Mouse (Mus musculus) embryonic facial prominence, embryonic 15.5 days (tissue): Measurements from ENCODE around the gene Slc4a10. TPM values are rescaled to one million over a fixed set of nuclear protein-coding genes. Genes with fewer than 3 reads are reported as not detected.

Experiments used
- ATAC-seq: fragments of 200-750 bp; cut with Nextera tagmentation; 2 replicates; pipeline ENCODE4 v1.8.0; 2017; ENCODE audit warnings: low read depth, moderate TSS enrichment; ENCODE audit not compliant: insufficient number of reproducible peaks, low FRiP score, low TSS enrichment
- H3K27ac ChIP-seq: fragments of 300-500 bp; sonication (generic); replicated peaks from 2 replicates; pipeline ENCODE4 v1.5.1; 2015; ENCODE audit warnings: mild to moderate bottlenecking, inconsistent platforms
- H3K27me3 ChIP-seq: fragments of 300-500 bp; sonication (generic); 2 replicates; pipeline ENCODE4 v1.6.1; 2015; ENCODE audit warnings: inconsistent platforms
- H3K36me3 ChIP-seq: fragments of 300-500 bp; sonication (generic); 2 replicates; pipeline ENCODE4 v1.6.1; 2015; ENCODE audit warnings: mild to moderate bottlenecking, inconsistent platforms
- H3K4me1 ChIP-seq: fragments of 300-500 bp; sonication (generic); 2 replicates; pipeline ENCODE4 v1.6.1; 2015; ENCODE audit warnings: inconsistent platforms
- H3K4me2 ChIP-seq: fragments of 300-500 bp; sonication (generic); replicated peaks from 2 replicates; pipeline ENCODE4 v1.6.1; 2015; ENCODE audit warnings: mild to moderate bottlenecking, inconsistent platforms
- H3K4me3 ChIP-seq: fragments of 300-500 bp; sonication (generic); replicated peaks from 2 replicates; pipeline ENCODE4 v1.5.1; 2015; ENCODE audit warnings: mild to moderate bottlenecking, inconsistent platforms
- H3K9ac ChIP-seq: fragments of 300-500 bp; sonication (generic); 2 replicates; pipeline ENCODE4 v1.6.1; 2015; ENCODE audit warnings: inconsistent platforms
- H3K9me3 ChIP-seq: fragments of 300-500 bp; sonication (generic); replicated peaks from 2 replicates; pipeline ENCODE4 v1.6.1; 2016; ENCODE audit warnings: inconsistent platforms
- WGBS: fragments of 180-500 bp; shearing (Covaris S2); methylation state at CpG from one replicate; pipeline ENCODE4 v1.1.7; 2015; 5-methylcytosine and 5-hydroxymethylcytosine counted together
- polyA plus RNA-seq: library from polyadenylated mRNA; unstranded; fragments of >200 nt; fragmentation: Nextera tagmentation; extraction: Ambion mirVana; gene quantifications from 2 replicates; pipeline ENCODE4 v1.2.1, GENCODE M21; 2015

Slc4a10 gene
- polyA plus RNA-seq, 1 experiment from 2014 or later: 0.57 TPM

GRCm38 (mm10) chr2:62278779-62279178, 232.5 kb downstream of the Slc4a10 start:
- 68% methylated on average over 3 of the region's 3 CpGs for WGBS
- ATAC-seq: no peak
- no peaks in the 10 kb centered on the region for H3K36me3 ChIP-seq
- H3K9ac ChIP-seq: no peak overlapping the region
- no peaks in the 10 kb centered on the region for H3K9me3 ChIP-seq
- no peak overlapping the region for H3K4me3 ChIP-seq
- no peak overlapping the region for H3K4me2 ChIP-seq
- no peaks in the 10 kb centered on the region for H3K27me3 ChIP-seq
- no peaks in the 10 kb centered on the region for H3K4me1 ChIP-seq
- no peak overlapping the region for H3K27ac ChIP-seq

- H3K4me1 ChIP-seq: no peaks in the 10 kb centered on the region
- ATAC-seq: no peak
Measured at GRCm38 (mm10) chr2:62279777-62280176, 233.5 kb downstream of the Slc4a10 start.

DNA sequence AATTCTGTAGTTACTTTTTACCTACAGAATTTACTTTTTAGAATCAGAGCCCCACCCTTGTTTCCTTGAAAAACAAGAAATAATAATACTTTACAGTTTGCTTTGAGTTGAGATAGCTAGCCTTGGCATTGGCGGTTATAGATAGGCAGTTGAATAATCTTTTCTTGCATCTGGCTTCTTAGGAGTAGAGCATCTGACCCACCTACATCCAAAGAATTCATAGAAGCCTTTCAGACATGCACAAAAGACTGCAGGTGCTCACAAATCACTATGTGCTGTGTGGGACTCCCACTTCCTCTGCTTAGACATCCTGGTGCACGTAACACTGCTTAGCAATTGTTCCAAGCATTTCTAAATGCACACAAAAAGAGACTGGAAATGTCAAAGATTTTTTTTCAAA, 238.8 kb downstream of the Slc4a10 start:
- H3K27me3 ChIP-seq: no peaks in the 10 kb centered on the region
- no peak overlapping the region for H3K4me2 ChIP-seq
- no peaks in the 10 kb centered on the region for H3K36me3 ChIP-seq
- no peaks in the 10 kb centered on the region for H3K4me1 ChIP-seq
- no peaks in the 10 kb centered on the region for H3K9me3 ChIP-seq
- ATAC-seq: no peak
- H3K27ac ChIP-seq: no peak overlapping the region
- WGBS: 86% methylated on average over 2 of the region's 2 CpGs
- H3K9ac ChIP-seq: no peak overlapping the region
- H3K4me3 ChIP-seq: no peak overlapping the region

More at GRCm38 (mm10) chr2:62279777-62280176, 233.5 kb downstream of the Slc4a10 start:
- Histone ChIP-seq H3K9me3 (no peaks in the 10 kb centered on the region), H3K27ac (no peak overlapping the region), H3K4me3 (no peak overlapping the region), H3K36me3 (no peaks in the 10 kb centered on the region), H3K4me2 (no peak overlapping the region), H3K27me3 (no peaks in the 10 kb centered on the region), H3K9ac (no peak overlapping the region)
- 87% methylated on average over 7 of the region's 7 CpGs for WGBS

- Histone ChIP-seq H3K4me3 (no peak overlapping the region), H3K9me3 (no peaks in the 10 kb centered on the region), H3K27me3 (no peaks in the 10 kb centered on the region), H3K4me2 (no peak overlapping the region), H3K9ac (no peak overlapping the region), H3K36me3 (no peaks in the 10 kb centered on the region), H3K4me1 (no peaks in the 10 kb centered on the region), H3K27ac (no peak overlapping the region)
- no peak for ATAC-seq
- WGBS: under 1% methylated on average over 2 of the region's 2 CpGs
Measured at GRCm38 (mm10) chr2:62285847-62286246, 239.6 kb downstream of the Slc4a10 start.

DNA sequence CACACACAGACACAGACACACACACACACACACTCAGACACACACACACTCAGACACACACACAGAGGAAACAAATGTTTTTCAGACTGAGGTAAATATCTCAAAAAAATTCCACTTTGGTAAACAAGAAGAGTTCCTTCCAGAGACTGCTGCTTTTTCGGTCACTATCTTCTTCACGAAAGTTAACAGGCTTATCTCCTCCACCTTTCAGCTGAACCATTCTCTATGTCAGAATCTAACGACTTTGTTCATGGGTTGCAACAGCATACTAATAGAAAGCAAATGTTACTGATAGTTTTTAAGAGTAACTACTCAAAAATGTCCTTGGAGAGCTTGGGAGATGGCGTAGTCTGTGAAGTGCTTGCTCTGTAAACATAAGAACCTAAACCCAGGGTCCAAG, 241.3 kb downstream of the Slc4a10 start:
- Histone ChIP-seq H3K27ac (no peak overlapping the region), H3K4me2 (no peak overlapping the region), H3K9ac (no peak overlapping the region), H3K9me3 (no peaks in the 10 kb centered on the region), H3K4me1 (no peaks in the 10 kb centered on the region), H3K4me3 (no peak overlapping the region), H3K27me3 (no peaks in the 10 kb centered on the region), H3K36me3 (no peaks in the 10 kb centered on the region)
- 59% methylated on average over 4 of the region's 4 CpGs for WGBS
- ATAC-seq: no peak

DNA sequence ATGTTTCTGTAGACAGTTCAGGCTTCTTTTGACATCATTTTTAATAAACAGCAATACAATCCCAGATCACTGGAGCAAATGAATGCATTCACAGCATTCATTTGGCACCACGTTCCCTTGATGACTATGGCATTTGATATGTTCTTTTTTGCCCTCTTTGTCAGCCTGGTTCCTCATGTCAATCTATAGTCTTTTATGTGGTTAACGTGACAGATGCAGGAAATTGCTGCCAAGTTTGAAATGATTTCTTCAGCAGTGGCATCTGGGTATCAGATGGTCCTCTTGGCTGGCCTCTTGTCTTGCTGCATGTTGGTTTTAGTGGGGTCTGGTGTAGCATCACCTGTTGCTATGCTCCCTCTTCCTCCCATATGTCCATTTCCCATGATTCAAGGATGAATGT, 247.6 kb downstream of the Slc4a10 start:
- Histone ChIP-seq H3K36me3 (no peaks in the 10 kb centered on the region), H3K4me3 (no peak overlapping the region), H3K27me3 (no peaks in the 10 kb centered on the region), H3K4me2 (no peak overlapping the region), H3K9ac (no peak overlapping the region), H3K27ac (no peak overlapping the region), H3K9me3 (no peaks in the 10 kb centered on the region), H3K4me1 (no peaks in the 10 kb centered on the region)
- 32% methylated on average over 2 of the region's 2 CpGs for WGBS
- ATAC-seq: no peak

- Histone ChIP-seq H3K9me3 (no peaks in the 10 kb centered on the region), H3K4me1 (no peaks in the 10 kb centered on the region), H3K4me2 (no peak overlapping the region), H3K9ac (no peak overlapping the region), H3K27ac (no peak overlapping the region), H3K27me3 (no peaks in the 10 kb centered on the region), H3K4me3 (no peak overlapping the region), H3K36me3 (no peaks in the 10 kb centered on the region)
- 90% methylated on average over 2 of the region's 2 CpGs for WGBS
- no peak for ATAC-seq
Measured at GRCm38 (mm10) chr2:62301716-62302115, 255.5 kb downstream of the Slc4a10 start.

DNA sequence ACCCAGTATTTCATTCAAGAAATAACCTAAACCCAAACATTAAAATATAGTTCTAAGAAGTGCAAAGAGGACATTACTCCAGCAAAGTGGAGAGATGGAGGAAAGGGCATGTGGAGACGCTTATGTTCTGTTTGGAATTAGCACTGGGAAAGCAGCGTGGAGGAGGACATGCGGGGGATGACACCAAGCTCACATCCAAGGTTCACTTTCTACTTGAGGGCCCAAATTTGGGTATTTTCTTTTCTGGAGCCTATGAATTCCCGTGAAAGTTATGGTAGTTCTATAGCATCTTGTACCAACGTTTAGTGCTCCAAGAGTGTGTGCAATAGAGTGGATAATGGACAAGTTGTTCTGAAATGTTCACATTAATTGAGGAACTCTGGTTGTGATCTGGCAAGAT, 260.7 kb downstream of the Slc4a10 start:
- no peak overlapping the region for H3K4me3 ChIP-seq
- H3K4me1 ChIP-seq: no peaks in the 10 kb centered on the region
- no peak overlapping the region for H3K4me2 ChIP-seq
- WGBS: 82% methylated on average over 5 of the region's 5 CpGs
- no peak overlapping the region for H3K9ac ChIP-seq
- no peaks in the 10 kb centered on the region for H3K9me3 ChIP-seq
- no peak for ATAC-seq
- H3K36me3 ChIP-seq: no peaks in the 10 kb centered on the region
- H3K27me3 ChIP-seq: no peaks in the 10 kb centered on the region
- no peak overlapping the region for H3K27ac ChIP-seq

GRCm38 (mm10) chr2:62307477-62307876, 261.2 kb downstream of the Slc4a10 start:
- no peak overlapping the region for H3K4me3 ChIP-seq
- H3K36me3 ChIP-seq: no peaks in the 10 kb centered on the region
- no peak overlapping the region for H3K27ac ChIP-seq
- no peak for ATAC-seq
- H3K9ac ChIP-seq: no peak overlapping the region
- no peaks in the 10 kb centered on the region for H3K9me3 ChIP-seq
- H3K27me3 ChIP-seq: no peaks in the 10 kb centered on the region
- H3K4me2 ChIP-seq: no peak overlapping the region
- H3K4me1 ChIP-seq: no peaks in the 10 kb centered on the region
- WGBS: 75% methylated on average over 2 of the region's 2 CpGs

- H3K9me3 ChIP-seq: no peaks in the 10 kb centered on the region
- H3K4me1 ChIP-seq: no peaks in the 10 kb centered on the region
- H3K27me3 ChIP-seq: no peaks in the 10 kb centered on the region
- H3K4me3 ChIP-seq: no peak overlapping the region
- no peak overlapping the region for H3K4me2 ChIP-seq
- H3K27ac ChIP-seq: no peak overlapping the region
- H3K36me3 ChIP-seq: no peaks in the 10 kb centered on the region
- ATAC-seq: no peak
- no peak overlapping the region for H3K9ac ChIP-seq
- 65% methylated on average over 2 of the region's 2 CpGs for WGBS
Measured at GRCm38 (mm10) chr2:62316930-62317329, 270.7 kb downstream of the Slc4a10 start.

DNA sequence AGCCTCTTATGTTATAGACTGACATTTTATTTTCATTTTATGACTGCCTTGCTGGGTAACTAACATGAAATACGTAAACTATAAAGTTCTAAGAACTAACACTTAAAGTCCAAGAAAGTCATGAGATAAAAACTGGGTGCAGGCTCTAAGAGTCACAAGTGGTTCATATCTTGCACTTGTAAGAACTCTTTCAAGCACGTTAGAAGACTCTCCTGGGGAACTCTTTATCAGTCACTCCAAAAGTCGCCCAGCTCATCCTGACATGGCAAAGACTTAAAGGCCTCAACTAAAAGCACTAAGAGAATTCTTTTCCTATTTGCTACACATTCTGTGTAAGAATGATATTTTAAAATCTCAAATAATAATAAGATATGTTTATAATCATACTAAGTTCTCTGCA, 273.2 kb downstream of the Slc4a10 start:
- no peaks in the 10 kb centered on the region for H3K4me1 ChIP-seq
- no peak for ATAC-seq
- WGBS: 82% methylated on average over 3 of the region's 3 CpGs
- no peak overlapping the region for H3K27ac ChIP-seq
- H3K27me3 ChIP-seq: no peaks in the 10 kb centered on the region
- no peak overlapping the region for H3K9ac ChIP-seq
- H3K9me3 ChIP-seq: no peaks in the 10 kb centered on the region
- no peak overlapping the region for H3K4me3 ChIP-seq
- H3K4me2 ChIP-seq: no peak overlapping the region
- H3K36me3 ChIP-seq: no peaks in the 10 kb centered on the region

- no peak overlapping the region for H3K4me2 ChIP-seq
- H3K9me3 ChIP-seq: no peaks in the 10 kb centered on the region
- 88% methylated on average over 9 of the region's 9 CpGs for WGBS
- no peaks in the 10 kb centered on the region for H3K27me3 ChIP-seq
- H3K36me3 ChIP-seq: no peaks in the 10 kb centered on the region
- H3K4me3 ChIP-seq: no peak overlapping the region
- H3K9ac ChIP-seq: no peak overlapping the region
- H3K4me1 ChIP-seq: no peaks in the 10 kb centered on the region
- no peak overlapping the region for H3K27ac ChIP-seq
- no peak for ATAC-seq
Measured at GRCm38 (mm10) chr2:62323078-62323637, 276.9 kb downstream of the Slc4a10 start.
